Mouse (Mus musculus): Measurements from ENCODE around the gene Rpusd4. TPM values are rescaled to one million over a fixed set of nuclear protein-coding genes. Genes with fewer than 3 reads are reported as not detected.

The Rpusd4 gene
- polyA plus RNA-seq, 1 experiment from 2014 or later: 26.7 TPM

DNA sequence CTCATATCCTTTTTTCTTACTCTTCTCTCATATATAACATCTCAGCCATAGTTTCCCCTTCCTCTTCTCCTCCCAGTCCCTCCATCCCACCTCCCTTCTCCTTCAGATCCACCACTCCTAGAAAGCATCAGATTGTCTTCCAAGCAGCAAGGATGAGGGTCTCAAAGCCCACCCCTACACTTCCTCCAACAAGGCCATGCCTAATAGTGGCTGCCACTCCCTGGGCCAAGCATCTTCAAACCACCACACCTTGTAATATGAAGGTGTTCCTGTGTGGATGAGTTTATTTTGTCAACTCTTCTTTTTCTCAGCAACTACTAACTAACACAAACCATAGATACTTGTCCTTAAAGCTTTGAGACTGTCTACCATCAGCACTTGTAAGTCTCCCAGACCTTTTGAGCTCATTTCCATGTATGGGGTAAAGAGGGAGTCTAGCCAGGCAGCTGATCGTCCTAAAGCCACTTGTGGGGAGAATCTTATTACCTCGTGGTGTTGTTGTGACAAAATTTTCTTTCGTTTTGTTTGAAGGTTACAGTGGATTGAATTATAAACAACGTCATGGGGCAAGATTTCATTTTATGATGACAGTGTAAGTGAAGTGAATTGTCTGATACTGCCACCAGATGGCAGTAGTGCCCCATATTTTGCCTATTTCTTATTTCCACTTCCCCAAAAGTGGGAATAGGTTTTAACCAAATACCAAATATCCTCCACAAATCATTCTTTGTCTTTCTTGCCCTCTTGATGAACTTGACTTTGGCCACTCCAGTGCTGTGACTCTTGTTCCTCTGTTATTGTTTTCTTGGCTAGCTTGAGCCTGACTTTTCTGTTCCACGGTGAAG, 14.6 kb downstream of the Rpusd4 start:
- Histone ChIP-seq H3K4me2 (ENCODE audit: low read depth, low read length, severe bottlenecking) (no peak overlapping the region), H3K4me1 (replicated peaks; ENCODE audit: control insufficient read depth, insufficient read depth, low read length) (no peaks in the 10 kb centered on the region; the same call in 1 of the 2 replicates), H3K9me3 (ENCODE audit: control insufficient read depth, low read length) (no peaks in the 10 kb centered on the region), H3K27ac (ENCODE audit: low read depth, low read length) (no peak overlapping the region), H3K9ac (ENCODE audit: low read length) (no peak overlapping the region), H3K36me3 (ENCODE audit: control insufficient read depth, insufficient read depth, low read length) (no peaks in the 10 kb centered on the region), H3K27me3 (ENCODE audit: control insufficient read depth, insufficient read depth, low read length) (no peaks in the 10 kb centered on the region), H3K4me3 (ENCODE audit: low read depth, low read length) (no peak overlapping the region)
- peak; percentile 46; the same call in 1 of the 2 replicates for ATAC-seq (replicated peaks; ENCODE audit: low FRiP score)
- peak; percentile 73 for DNase-seq (ENCODE audit: low spot score)
- 18% methylated on average over 5 of the region's 5 CpGs for WGBS

DNA sequence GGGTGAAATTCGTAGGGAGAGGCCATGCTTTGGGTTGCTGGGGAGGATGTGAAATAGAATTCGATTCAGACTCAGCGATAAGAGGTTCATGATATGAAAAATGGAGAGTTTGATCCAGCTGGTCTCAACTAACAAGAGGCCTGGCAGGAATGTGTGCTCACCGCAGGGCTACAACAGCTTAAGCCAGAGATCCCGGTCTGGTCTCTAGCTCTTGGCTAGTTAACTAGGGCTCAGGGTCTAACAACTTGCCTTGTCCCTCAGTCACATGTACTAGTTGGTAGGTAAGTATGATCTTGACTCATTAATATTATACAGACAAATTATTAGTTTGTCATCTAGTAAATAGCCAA, 15.2 kb downstream of the Rpusd4 start:
- Histone ChIP-seq H3K27ac (ENCODE audit: low read depth, low read length) (no peak overlapping the region), H3K27me3 (ENCODE audit: control insufficient read depth, insufficient read depth, low read length) (no peaks in the 10 kb centered on the region), H3K4me2 (ENCODE audit: low read depth, low read length, severe bottlenecking) (no peak overlapping the region), H3K36me3 (ENCODE audit: control insufficient read depth, insufficient read depth, low read length) (no peaks in the 10 kb centered on the region), H3K9ac (ENCODE audit: low read length) (no peak overlapping the region), H3K4me3 (ENCODE audit: low read depth, low read length) (no peak overlapping the region), H3K9me3 (ENCODE audit: control insufficient read depth, low read length) (no peaks in the 10 kb centered on the region), H3K4me1 (replicated peaks; ENCODE audit: control insufficient read depth, insufficient read depth, low read length) (no peaks in the 10 kb centered on the region; the same call in 1 of the 2 replicates)
- 66% methylated on average over 5 of the region's 5 CpGs for WGBS
- DNase-seq (ENCODE audit: low spot score) (no peak), ATAC-seq (replicated peaks; ENCODE audit: low FRiP score) (no peak)

- Histone ChIP-seq H3K4me1 (replicated peaks; ENCODE audit: control insufficient read depth, insufficient read depth, low read length) (no peaks in the 10 kb centered on the region; the same call in 1 of the 2 replicates), H3K4me2 (ENCODE audit: low read depth, low read length, severe bottlenecking) (no peak overlapping the region), H3K4me3 (ENCODE audit: low read depth, low read length) (no peak overlapping the region), H3K27ac (ENCODE audit: low read depth, low read length) (no peak overlapping the region), H3K9ac (ENCODE audit: low read length) (no peak overlapping the region), H3K27me3 (ENCODE audit: control insufficient read depth, insufficient read depth, low read length) (no peaks in the 10 kb centered on the region), H3K9me3 (ENCODE audit: control insufficient read depth, low read length) (no peaks in the 10 kb centered on the region), H3K36me3 (ENCODE audit: control insufficient read depth, insufficient read depth, low read length) (no peaks in the 10 kb centered on the region)
- DNase-seq (ENCODE audit: low spot score) (peak; percentile 58), ATAC-seq (replicated peaks; ENCODE audit: low FRiP score) (peak; percentile 32; the same call in 1 of the 2 replicates)
- WGBS: 67% methylated on average over 13 of the region's 13 CpGs
These were observed 15.9 kb downstream of the Rpusd4 start for GRCm38 (mm10) chr9:35283415-35284069.

DNA sequence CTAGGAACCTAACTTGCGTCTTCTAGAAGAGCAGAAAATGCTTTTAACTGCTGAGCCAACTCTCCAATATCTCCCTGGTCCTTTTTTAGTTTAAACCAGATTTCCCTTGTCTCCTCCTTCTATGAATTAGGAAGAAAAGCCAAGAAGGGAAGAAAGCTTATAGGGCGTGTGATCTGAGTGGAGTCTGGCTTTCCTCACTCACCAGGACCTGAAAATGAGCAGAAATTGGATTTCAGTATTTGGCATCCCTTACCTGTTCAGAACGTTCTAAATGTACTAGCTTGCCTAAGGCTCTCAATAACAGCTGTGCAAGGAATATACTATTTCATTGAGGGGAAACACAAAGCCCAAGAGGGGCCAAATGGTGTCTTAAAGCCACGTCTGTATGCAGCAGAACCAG, 16.7 kb downstream of the Rpusd4 start:
- WGBS: 87% methylated on average over 4 of the region's 4 CpGs
- DNase-seq (ENCODE audit: low spot score) (no peak), ATAC-seq (replicated peaks; ENCODE audit: low FRiP score) (no peak)
- Histone ChIP-seq H3K36me3 (ENCODE audit: control insufficient read depth, insufficient read depth, low read length) (no peaks in the 10 kb centered on the region), H3K4me2 (ENCODE audit: low read depth, low read length, severe bottlenecking) (no peak overlapping the region), H3K9ac (ENCODE audit: low read length) (no peak overlapping the region), H3K9me3 (ENCODE audit: control insufficient read depth, low read length) (no peaks in the 10 kb centered on the region), H3K4me1 (replicated peaks; ENCODE audit: control insufficient read depth, insufficient read depth, low read length) (no peaks in the 10 kb centered on the region; the same call in 1 of the 2 replicates), H3K4me3 (ENCODE audit: low read depth, low read length) (no peak overlapping the region), H3K27ac (ENCODE audit: low read depth, low read length) (no peak overlapping the region), H3K27me3 (ENCODE audit: control insufficient read depth, insufficient read depth, low read length) (no peaks in the 10 kb centered on the region)

DNA sequence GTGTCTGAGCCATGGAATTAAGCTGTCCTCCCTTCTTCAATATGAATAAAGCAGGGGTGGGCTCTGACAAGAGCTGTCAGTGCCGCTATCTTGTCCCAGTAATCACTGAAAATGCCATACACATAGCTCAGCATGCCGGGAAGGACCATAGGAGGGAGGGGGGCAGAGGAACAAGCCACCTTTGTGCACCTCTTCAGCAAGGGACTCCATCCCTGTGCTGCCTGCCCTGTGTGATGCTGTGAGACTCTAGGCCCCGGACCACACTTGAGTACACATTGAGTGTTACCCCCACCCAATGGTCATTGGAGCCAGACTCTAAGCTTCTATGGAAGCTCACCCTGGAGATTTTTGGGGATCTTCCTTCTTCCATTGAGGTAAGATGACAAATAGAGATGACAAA, 18.7 kb downstream of the Rpusd4 start:
- Histone ChIP-seq H3K27me3 (ENCODE audit: control insufficient read depth, insufficient read depth, low read length) (no peaks in the 10 kb centered on the region), H3K36me3 (ENCODE audit: control insufficient read depth, insufficient read depth, low read length) (no peaks in the 10 kb centered on the region), H3K9me3 (ENCODE audit: control insufficient read depth, low read length) (no peaks in the 10 kb centered on the region), H3K27ac (ENCODE audit: low read depth, low read length) (no peak overlapping the region), H3K4me1 (replicated peaks; ENCODE audit: control insufficient read depth, insufficient read depth, low read length) (peaks cover 2% of the 10 kb centered on the region; the same call in 1 of the 2 replicates), H3K4me3 (ENCODE audit: low read depth, low read length) (no peak overlapping the region), H3K9ac (ENCODE audit: low read length) (no peak overlapping the region), H3K4me2 (ENCODE audit: low read depth, low read length, severe bottlenecking) (no peak overlapping the region)
- DNase-seq (ENCODE audit: low spot score) (no peak), ATAC-seq (replicated peaks; ENCODE audit: low FRiP score) (no peak)
- WGBS: 92% methylated on average over 3 of the region's 3 CpGs

DNA sequence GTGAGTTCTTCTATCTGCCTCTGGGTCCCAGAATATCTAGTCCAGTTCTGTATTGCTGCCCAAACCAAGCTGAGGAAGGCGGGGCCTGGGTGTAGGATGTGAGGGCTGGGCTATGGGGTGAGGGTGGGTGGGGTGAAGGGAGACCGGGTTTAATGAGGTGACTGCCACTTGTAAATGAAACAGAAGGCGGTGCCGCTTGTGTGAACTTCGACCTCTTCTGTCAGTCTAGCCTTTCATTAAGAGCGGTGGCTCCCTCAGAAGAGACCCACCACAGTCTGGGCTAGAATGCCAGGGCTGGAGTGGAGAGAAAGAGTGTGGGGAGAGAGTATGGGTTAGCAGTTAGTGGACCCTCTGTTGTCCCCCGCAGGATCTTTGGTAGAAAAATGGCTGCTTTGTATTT, 22.3 kb downstream of the Rpusd4 start:
- Histone ChIP-seq H3K27me3 (ENCODE audit: control insufficient read depth, insufficient read depth, low read length) (no peaks in the 10 kb centered on the region), H3K4me1 (replicated peaks; ENCODE audit: control insufficient read depth, insufficient read depth, low read length) (0 out of 2 replicates have a peak, but pooled peaks cover 2% of the 10 kb centered on the region)

GRCm38 (mm10) chr9:35290417-35290816, 22.8 kb downstream of the Rpusd4 start:
- no peak overlapping the region for H3K4me3 ChIP-seq (ENCODE audit: low read depth, low read length)
- H3K36me3 ChIP-seq (ENCODE audit: control insufficient read depth, insufficient read depth, low read length): no peaks in the 10 kb centered on the region
- DNase-seq (ENCODE audit: low spot score): no peak
- no peaks in the 10 kb centered on the region for H3K27me3 ChIP-seq (ENCODE audit: control insufficient read depth, insufficient read depth, low read length)
- 95% methylated on average over 3 of the region's 3 CpGs for WGBS
- no peak for ATAC-seq (replicated peaks; ENCODE audit: low FRiP score)
- no peak overlapping the region for H3K4me2 ChIP-seq (ENCODE audit: low read depth, low read length, severe bottlenecking)
- no peaks in the 10 kb centered on the region for H3K9me3 ChIP-seq (ENCODE audit: control insufficient read depth, low read length)
- H3K4me1 ChIP-seq (replicated peaks; ENCODE audit: control insufficient read depth, insufficient read depth, low read length): 0 out of 2 replicates have a peak, but pooled peaks cover 2% of the 10 kb centered on the region
- H3K9ac ChIP-seq (ENCODE audit: low read length): no peak overlapping the region
- no peak overlapping the region for H3K27ac ChIP-seq (ENCODE audit: low read depth, low read length)

More for the DNA sequence above, 22.3 kb downstream of the Rpusd4 start:
- Histone ChIP-seq H3K9me3 (ENCODE audit: control insufficient read depth, low read length) (no peaks in the 10 kb centered on the region), H3K4me2 (ENCODE audit: low read depth, low read length, severe bottlenecking) (no peak overlapping the region), H3K36me3 (ENCODE audit: control insufficient read depth, insufficient read depth, low read length) (no peaks in the 10 kb centered on the region), H3K27ac (ENCODE audit: low read depth, low read length) (no peak overlapping the region), H3K4me3 (ENCODE audit: low read depth, low read length) (no peak overlapping the region), H3K9ac (ENCODE audit: low read length) (no peak overlapping the region)
- 14% methylated on average over 7 of the region's 7 CpGs for WGBS
- ATAC-seq (replicated peaks; ENCODE audit: low FRiP score) (peak; percentile 70), DNase-seq (ENCODE audit: low spot score) (no peak)

DNA sequence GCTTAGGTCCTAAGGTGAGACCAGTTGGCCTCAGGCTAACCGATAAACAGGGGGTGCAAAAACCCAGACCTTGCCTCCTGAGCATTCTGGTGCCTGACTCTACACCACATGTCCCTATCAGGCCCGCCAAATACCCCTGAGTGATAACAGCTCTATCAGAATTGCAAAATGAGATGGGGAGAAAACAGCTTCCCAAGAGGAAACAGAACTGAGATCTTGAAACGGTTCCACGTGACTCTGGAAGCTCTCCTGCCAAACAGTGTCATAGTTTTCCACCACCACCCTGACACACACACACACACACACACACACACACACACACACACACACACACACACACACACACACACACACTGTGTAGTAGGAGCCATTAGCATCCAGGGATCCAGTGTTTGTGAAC, 23.3 kb downstream of the Rpusd4 start:
- no peak for DNase-seq (ENCODE audit: low spot score)
- 92% methylated on average over 4 of the region's 4 CpGs for WGBS
- no peaks in the 10 kb centered on the region for H3K36me3 ChIP-seq (ENCODE audit: control insufficient read depth, insufficient read depth, low read length)
- H3K27me3 ChIP-seq (ENCODE audit: control insufficient read depth, insufficient read depth, low read length): no peaks in the 10 kb centered on the region
- H3K4me3 ChIP-seq (ENCODE audit: low read depth, low read length): no peak overlapping the region
- H3K9me3 ChIP-seq (ENCODE audit: control insufficient read depth, low read length): no peaks in the 10 kb centered on the region
- 0 out of 2 replicates have a peak, but pooled peaks cover 2% of the 10 kb centered on the region for H3K4me1 ChIP-seq (replicated peaks; ENCODE audit: control insufficient read depth, insufficient read depth, low read length)
- ATAC-seq (replicated peaks; ENCODE audit: low FRiP score): no peak
- H3K9ac ChIP-seq (ENCODE audit: low read length): no peak overlapping the region
- H3K27ac ChIP-seq (ENCODE audit: low read depth, low read length): no peak overlapping the region
- no peak overlapping the region for H3K4me2 ChIP-seq (ENCODE audit: low read depth, low read length, severe bottlenecking)

Measured in forebrain, embryonic 11.5 days (tissue).